Mouse (Mus musculus) heart, postnatal 0 days (tissue): Measurements from ENCODE around the gene Mark3. TPM values are rescaled to one million over a fixed set of nuclear protein-coding genes. Genes with fewer than 3 reads are reported as not detected.

Source experiments
- ATAC-seq: fragments of 200-750 bp; cut with Nextera tagmentation; 2 replicates; pipeline ENCODE4 v1.8.0; 2017; ENCODE audit warnings: low read depth, moderate number of reproducible peaks, moderate library complexity; ENCODE audit not compliant: insufficient read depth
- DNase-seq: peaks from one replicate; pipeline ENCODE4 v3.0.0-alpha.2; 2016; ENCODE audit warnings: low spot score
- H3K27ac ChIP-seq: fragments of 300-500 bp; sonication (generic); 2 replicates; pipeline ENCODE4 v1.5.1; 2014; ENCODE audit warnings: low read depth, mild to moderate bottlenecking
- H3K27me3 ChIP-seq: fragments of 300-500 bp; sonication (generic); 2 replicates; pipeline ENCODE4 v1.6.1; 2014; ENCODE audit warnings: low read length, mixed read lengths; ENCODE audit not compliant: control insufficient read depth, insufficient read depth
- H3K36me3 ChIP-seq: fragments of 300-500 bp; sonication (generic); replicated peaks from 2 replicates; pipeline ENCODE4 v1.6.1; 2014; ENCODE audit warnings: low read length, mixed read lengths; ENCODE audit not compliant: control insufficient read depth, insufficient read depth
- H3K4me1 ChIP-seq: fragments of 300-500 bp; sonication (generic); 2 replicates; pipeline ENCODE4 v1.6.1; 2014; ENCODE audit warnings: antibody characterized with exemption; ENCODE audit not compliant: control insufficient read depth, insufficient read depth
- H3K4me2 ChIP-seq: fragments of 300-500 bp; sonication (generic); 2 replicates; pipeline ENCODE4 v1.6.1; 2014; ENCODE audit warnings: low read depth, mild to moderate bottlenecking, low read length, moderate library complexity
- H3K4me3 ChIP-seq: fragments of 300-500 bp; sonication (generic); 2 replicates; pipeline ENCODE4 v1.5.1; 2014; ENCODE audit warnings: low read depth, low read length
- H3K9ac ChIP-seq: fragments of 300-500 bp; sonication (generic); replicated peaks from 2 replicates; pipeline ENCODE4 v1.6.1; 2014; ENCODE audit warnings: low read depth, low read length, mixed read lengths
- H3K9me3 ChIP-seq: fragments of 300-500 bp; sonication (generic); replicated peaks from 2 replicates; pipeline ENCODE4 v1.6.1; 2016; ENCODE audit warnings: low read length; ENCODE audit not compliant: control insufficient read depth
- CTCF ChIP-seq: IDR thresholded peaks from 2 replicates; pipeline ENCODE4 v1.5.1; 2016; ENCODE audit warnings: antibody characterized with exemption, control low read depth, low read depth
- EP300 ChIP-seq: IDR thresholded peaks from 2 replicates; pipeline ENCODE4 v1.6.1; 2016; ENCODE audit warnings: antibody characterized with exemption, low read depth
- WGBS: fragments of 180-500 bp; shearing (Covaris S2); extraction: QIAGEN DNeasy Blood & Tissue Kit; methylation state at CpG from one replicate; pipeline ENCODE4 v1.1.7; 2014; 5-methylcytosine and 5-hydroxymethylcytosine counted together
- polyA plus RNA-seq: library from polyadenylated mRNA; unstranded; fragments of >200 nt; fragmentation: Nextera tagmentation; extraction: Ambion mirVana; gene quantifications from 2 replicates; pipeline ENCODE4 v1.2.1, GENCODE M21; 2015
- total RNA-seq: library from RNA; depleted of rRNA; stranded (reverse); fragments of >200 nt; gene quantifications from 2 replicates; pipeline ENCODE4 v1.2.3, GENCODE M21; 2014; ENCODE audit warnings: low replicate concordance

Gene Mark3
- total and polyA plus RNA-seq, 2 experiments from 2014 or later = 20.0 to 66.3 TPM

DNA sequence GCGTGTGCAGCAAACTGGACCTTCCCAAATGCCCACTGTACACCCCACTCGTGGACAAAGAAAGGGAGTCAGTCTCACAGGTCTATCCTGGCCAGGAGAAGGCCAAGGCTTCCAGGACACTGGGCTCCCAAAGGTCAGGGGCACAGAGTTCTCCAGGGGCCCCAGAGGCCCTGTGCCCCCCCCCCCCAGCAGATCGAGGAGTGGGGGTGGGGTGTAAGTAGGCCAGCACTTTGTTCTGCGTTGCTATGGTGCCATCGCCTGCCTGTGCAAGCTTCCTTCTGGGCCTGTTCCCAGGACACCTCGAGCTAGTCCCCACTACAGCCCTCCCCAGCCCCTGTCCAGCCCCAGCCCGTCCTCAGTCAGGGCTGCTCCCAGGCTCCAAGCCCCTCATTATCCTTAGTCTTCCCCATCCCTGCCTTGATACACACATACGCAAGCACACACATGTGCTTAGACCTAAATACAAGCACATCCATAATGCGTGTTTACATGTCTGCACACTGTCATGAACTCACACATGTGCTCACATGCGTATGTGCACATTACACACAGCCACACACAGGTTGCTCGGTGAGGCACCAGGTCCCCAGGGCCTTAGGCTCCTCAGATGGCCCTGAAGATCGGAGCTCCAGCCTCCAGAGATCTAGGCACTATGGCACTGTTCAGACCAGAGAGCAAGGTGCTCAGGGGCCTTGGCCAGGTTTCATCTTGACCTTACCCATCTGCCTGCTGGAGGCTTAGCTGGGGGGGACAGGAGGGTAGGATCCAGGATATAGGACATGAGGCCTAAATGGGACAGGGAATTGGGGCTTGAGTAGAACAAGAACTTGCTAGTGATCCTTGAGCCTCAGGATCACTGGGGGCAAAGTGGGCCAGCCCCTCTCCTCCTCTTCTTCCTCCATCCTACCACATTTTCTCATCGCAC is 120.8 kb downstream of the Mark3 start:
- Histone ChIP-seq H3K4me3 (no peak overlapping the region), H3K27ac (peak overlapping the region; percentile 67), H3K27me3 (no peaks in the 10 kb centered on the region), H3K4me2 (no peak overlapping the region), H3K9ac (no peak overlapping the region), H3K9me3 (no peaks in the 10 kb centered on the region), H3K36me3 (no peaks in the 10 kb centered on the region), H3K4me1 (peaks cover 31% of the 10 kb centered on the region)
- ATAC-seq (no peak), DNase-seq (no peak)
- TF ChIP-seq EP300 = no peak
- no peak for TF ChIP-seq CTCF
- WGBS = 66% methylated on average over 12 of the region's 13 CpGs

DNA sequence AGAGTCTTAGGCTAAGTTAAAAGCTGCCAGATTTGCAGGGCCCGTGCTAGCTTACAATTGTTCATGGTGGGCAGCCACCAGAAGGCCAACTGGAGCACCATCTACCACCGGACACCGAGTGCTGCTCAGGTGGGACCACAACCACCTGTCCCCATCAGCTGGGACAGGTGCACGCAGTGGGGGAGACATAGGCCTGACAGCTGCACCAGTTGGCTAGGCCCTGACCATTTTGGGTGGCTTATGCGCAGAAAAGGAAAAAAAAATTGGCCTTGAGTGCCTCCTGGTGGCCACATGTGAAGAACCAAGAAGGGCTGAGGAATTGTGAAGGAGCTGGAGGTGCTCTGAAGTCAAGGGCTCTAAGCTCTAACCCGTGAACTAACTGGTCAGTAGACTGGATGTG is 121.9 kb downstream of the Mark3 start:
- Histone ChIP-seq H3K9me3 (no peaks in the 10 kb centered on the region), H3K4me1 (peaks cover 23% of the 10 kb centered on the region), H3K27ac (no peak overlapping the region), H3K27me3 (no peaks in the 10 kb centered on the region), H3K36me3 (no peaks in the 10 kb centered on the region), H3K9ac (no peak overlapping the region), H3K4me2 (no peak overlapping the region), H3K4me3 (no peak overlapping the region)
- TF ChIP-seq CTCF = peak; percentile 84
- TF ChIP-seq EP300 = no peak
- 27% methylated on average over 6 of the region's 6 CpGs for WGBS
- DNase-seq (peak; percentile 84), ATAC-seq (peak; percentile 28)

DNA sequence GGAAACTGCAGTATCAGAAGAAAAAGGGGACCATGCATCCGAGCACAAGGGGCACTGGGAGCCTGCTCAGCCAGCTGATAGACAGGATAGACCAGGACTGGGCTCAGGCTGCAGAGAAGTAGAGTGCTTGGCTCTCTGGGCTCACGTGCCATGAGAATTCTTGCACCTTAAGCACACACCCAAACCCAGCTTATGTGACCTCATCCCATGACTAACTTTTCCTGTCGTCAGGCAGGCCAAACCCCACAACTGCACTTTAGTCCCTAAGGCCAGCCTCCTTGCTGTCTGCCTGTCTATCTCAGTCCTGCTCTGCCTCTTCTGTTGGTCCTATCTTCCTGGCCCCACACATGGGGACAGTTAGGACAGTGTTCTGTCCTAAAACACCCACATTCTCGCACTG is 123.4 kb downstream of the Mark3 start:
- 51% methylated on average over 4 of the region's 4 CpGs for WGBS
- no peaks in the 10 kb centered on the region for H3K27me3 ChIP-seq
- no peak for DNase-seq
- TF ChIP-seq EP300 (no peak), CTCF (no peak)
- H3K4me1 ChIP-seq = peaks cover 18% of the 10 kb centered on the region
- H3K36me3 ChIP-seq = no peaks in the 10 kb centered on the region
- no peak overlapping the region for H3K4me3 ChIP-seq
- no peaks in the 10 kb centered on the region for H3K9me3 ChIP-seq
- ATAC-seq = no peak
- H3K4me2 ChIP-seq = no peak overlapping the region
- H3K27ac ChIP-seq = no peak overlapping the region
- H3K9ac ChIP-seq = no peak overlapping the region

DNA sequence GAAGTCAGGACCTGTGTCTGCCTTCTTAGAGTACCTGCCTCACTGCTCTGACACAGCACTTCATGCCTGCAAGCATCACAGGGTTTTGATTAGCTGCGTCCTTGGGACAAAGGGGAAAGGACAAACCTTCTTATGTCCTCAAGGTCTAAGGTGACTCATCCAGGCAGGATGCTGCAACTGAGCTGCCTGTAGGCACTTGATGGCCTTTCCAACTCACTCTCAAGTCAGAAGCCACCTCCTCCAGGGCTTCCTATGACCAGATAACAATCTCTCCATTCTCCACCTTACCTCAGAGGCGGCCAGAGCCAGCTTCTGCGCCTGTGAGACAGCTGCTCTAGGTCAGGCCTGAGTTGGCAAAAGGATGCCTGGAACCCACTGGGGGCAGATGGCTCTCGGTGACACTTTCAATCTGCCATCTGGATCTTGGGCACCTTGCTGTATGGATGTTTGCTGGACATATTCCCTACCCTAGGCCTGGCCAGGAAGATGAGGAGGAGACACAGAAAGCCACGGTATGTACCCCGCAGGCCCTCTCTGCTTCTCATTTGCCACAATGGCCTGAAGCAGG is 124.1 kb downstream of the Mark3 start:
- no peak overlapping the region for H3K27ac ChIP-seq
- H3K36me3 ChIP-seq = no peaks in the 10 kb centered on the region
- no peak overlapping the region for H3K9ac ChIP-seq
- DNase-seq = no peak
- 74% methylated on average over 6 of the region's 6 CpGs for WGBS
- no peak for ATAC-seq
- no peaks in the 10 kb centered on the region for H3K9me3 ChIP-seq
- H3K4me3 ChIP-seq = no peak overlapping the region
- TF ChIP-seq EP300 (no peak), CTCF (no peak)
- peaks cover 18% of the 10 kb centered on the region for H3K4me1 ChIP-seq
- no peaks in the 10 kb centered on the region for H3K27me3 ChIP-seq
- no peak overlapping the region for H3K4me2 ChIP-seq

DNA sequence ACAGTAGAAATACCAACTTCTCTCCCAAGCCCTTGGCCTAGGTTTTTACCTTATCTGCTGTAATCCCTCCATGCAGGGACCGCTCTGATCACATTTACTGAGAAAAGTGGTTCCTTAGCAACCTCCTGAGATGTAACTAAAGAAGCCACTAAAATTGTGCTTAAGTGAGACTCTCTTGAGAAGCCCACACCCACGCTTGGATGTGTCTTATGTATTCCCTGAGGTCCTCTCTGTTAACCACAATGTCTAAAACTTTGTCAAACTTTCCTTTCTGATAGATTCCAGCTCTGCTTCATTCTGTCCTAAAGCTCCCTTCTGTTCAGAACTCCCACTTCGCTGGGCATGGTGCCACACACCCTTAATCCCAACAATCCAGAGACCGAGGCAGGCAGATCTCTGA is 125.2 kb downstream of the Mark3 start:
- Histone ChIP-seq H3K9ac (no peak overlapping the region), H3K4me1 (peaks cover 10% of the 10 kb centered on the region), H3K4me2 (no peak overlapping the region), H3K27me3 (no peaks in the 10 kb centered on the region), H3K36me3 (no peaks in the 10 kb centered on the region), H3K9me3 (no peaks in the 10 kb centered on the region), H3K4me3 (no peak overlapping the region), H3K27ac (no peak overlapping the region)
- DNase-seq = no peak
- 77% methylated on average over 4 of the region's 4 CpGs for WGBS
- ATAC-seq = no peak
- TF ChIP-seq CTCF (no peak), EP300 (no peak)
